Mouse (Mus musculus) cerebellum, postnatal 25 days (tissue): ENCODE results near the gene Arfgap2.

Experiments used
- DNase-seq, 2 experiments: peaks; one replicate each; pipeline ENCODE4 v3.0.0; 2021; ENCODE audit warnings: mixed read lengths in 2 of 2

Gene Arfgap2

DNA sequence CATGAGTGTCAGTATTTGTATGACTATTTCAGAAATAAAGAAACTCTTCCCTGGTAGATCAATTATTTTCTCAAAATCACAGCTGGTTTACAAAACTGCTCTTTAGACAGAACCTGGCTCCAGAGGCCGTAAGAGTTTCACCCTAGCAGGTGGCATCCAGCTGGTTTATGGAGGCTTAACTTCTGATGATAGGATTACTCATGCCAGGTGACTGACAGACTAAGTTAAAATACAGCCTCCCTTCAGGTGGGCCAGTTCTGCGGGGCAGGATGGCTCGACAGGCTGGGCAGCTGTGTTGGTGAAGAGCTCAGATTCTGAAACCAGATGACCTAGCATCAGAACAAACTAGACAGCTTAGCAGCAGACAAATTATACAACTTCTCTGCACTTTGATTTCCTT, 44.8 kb downstream of the Arfgap2 start:
- no peak for DNase-seq

DNA sequence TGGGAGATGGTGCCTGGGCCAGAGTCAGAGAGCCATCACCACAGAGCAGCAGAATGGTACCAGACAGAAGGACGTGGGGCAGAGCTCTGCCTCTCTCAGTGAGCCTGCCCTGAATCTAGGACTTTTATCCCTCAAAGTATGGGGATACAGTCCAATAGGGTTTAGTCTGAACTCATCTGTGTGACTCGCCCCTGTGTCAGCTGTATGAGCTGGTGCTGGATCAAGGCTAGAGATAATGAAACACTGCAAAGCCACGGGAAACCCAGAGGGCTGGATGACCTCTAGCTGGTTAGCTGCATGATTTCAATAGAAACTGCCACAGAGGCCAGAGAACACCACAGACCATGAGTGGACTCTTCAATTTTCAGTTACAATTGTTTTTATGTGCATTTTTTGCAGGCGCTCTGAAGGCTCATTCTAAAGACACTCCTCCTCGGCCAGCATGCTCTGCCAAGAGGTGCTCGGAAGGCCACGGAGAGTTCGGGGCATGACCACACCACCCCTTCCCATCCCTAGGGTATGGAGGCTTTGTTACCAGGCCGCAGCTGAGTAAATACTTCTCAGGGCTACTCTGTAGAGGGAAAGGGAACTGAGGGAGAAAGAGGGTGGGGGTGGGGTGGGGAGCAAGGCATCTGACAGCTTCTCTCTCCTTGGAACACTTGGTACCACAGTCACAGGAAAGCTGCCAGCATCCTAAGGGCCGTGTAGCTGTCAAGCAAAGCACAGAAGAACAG, 48.0 kb downstream of the Arfgap2 start:
- no peak for DNase-seq

DNA sequence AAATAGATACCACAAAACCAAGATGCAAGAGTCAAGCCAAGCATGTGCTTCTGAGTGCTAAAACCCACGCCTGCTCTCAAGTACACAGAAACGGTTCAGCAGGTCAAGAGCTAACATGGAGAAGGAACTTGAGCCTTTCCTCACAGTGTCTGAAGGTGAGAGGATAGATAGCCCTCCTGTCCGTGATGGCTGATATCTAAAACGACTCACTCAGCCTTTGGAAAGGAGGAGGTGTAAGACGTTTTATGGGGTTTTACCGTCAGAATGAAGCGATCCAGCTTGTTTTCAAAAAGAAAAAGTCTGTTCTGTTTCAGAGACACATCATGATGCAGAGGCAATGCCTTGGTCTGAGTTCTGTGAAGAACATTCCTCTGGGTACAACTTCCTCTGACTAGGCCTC, 49.4 kb downstream of the Arfgap2 start:
- DNase-seq = no peak

DNA sequence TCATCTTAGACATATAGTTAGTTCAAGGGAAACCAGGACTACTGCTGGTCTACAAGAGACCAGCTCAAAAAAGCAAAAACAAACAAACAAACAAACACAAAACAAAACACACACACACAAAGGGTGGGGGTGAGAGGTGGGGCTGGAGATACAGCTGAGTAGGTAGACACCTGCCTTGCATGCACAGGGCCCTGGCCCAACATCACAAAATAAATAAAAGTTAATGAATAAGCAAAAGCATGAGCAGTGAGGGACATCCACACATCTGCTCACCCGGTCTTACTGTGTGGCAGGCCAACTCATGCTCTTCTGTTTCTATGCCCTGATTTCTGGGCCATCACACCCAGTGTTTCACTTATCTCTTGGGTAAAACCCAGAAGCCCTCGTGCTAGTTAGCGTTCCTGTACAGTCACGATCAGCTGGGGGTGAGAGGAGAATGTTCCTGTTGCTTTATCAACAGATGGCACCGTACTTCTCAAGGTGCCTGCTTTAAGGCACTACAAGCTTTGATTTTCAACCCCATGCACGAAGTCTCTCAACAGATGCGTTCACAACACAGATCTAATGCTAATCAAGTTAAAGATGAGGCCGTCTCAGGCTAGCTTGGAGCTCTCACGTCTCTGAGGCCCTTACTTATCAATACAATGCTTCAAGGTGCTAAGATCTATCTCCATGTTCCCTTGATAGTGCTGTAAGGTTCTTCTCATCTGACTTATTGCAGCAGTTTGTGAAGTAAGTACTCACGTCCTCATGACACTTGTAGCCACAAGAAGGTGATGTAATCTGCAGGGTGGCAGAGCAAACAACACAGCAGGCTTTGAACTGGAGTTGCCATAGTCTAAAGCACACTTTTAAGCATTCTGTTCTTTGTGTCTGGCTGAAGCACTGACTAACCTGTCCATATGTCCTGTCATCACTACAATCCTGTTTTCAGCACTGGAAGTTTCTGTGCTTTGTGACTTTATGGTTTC, 56.1 kb downstream of the Arfgap2 start:
- no peak for DNase-seq

DNA sequence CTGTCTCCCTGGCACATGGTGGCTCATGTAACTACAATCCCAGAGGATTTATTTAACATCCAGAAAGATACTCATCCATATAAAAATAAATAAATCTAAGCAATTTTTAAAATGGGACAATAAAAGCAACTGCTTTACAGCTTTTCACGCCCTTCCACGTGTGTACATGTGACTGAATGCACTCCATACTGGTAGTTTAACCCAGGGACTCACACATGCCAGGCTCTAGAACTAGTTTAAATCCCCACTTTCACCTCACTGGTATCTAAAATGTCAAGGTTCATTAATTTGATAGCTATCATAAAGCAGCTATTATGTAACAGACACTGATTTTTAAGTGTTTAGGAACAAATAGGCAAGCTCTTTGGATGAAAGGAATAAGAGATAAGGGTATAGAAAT, 57.1 kb downstream of the Arfgap2 start:
- DNase-seq = no peak

DNA sequence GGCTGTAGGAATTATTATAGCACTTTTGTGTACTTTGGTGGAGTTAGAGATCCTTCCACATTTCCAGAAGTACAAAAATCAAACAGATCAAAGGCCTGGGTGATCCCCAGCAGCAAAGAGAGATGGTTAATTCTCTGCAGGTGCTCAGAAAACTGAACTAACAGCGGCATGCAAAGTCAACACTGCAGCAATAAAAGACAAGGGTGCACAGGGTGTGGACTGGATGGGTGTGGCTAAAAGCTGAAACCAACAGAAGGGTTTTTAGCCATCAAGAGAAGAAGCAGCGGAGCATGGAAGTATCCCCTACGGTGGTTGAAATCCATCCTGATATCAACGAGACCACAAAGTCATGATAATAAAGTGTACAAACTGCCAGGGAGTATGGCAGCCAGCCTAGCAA, 57.7 kb downstream of the Arfgap2 start:
- DNase-seq = no peak

DNA sequence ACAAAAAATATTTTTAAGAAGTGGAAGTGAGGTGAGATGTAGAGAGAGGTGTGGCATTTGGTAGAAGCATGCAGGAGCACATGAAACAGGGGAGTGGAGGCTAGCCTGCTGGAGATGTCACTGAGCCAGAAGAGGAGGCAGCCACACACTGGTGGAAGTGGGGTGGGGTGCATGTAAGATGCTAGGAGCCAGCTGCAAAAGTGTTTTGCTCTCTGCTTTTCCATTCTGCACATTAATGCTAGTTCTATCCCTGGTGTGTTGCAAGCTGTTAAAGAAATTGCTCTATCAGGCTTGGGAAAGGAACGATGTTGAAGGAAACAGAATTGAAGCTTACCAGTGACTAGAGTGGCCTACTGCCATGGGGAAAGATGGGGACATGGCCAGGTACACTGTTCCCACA, 59.6 kb downstream of the Arfgap2 start:
- DNase-seq = no peak

DNA sequence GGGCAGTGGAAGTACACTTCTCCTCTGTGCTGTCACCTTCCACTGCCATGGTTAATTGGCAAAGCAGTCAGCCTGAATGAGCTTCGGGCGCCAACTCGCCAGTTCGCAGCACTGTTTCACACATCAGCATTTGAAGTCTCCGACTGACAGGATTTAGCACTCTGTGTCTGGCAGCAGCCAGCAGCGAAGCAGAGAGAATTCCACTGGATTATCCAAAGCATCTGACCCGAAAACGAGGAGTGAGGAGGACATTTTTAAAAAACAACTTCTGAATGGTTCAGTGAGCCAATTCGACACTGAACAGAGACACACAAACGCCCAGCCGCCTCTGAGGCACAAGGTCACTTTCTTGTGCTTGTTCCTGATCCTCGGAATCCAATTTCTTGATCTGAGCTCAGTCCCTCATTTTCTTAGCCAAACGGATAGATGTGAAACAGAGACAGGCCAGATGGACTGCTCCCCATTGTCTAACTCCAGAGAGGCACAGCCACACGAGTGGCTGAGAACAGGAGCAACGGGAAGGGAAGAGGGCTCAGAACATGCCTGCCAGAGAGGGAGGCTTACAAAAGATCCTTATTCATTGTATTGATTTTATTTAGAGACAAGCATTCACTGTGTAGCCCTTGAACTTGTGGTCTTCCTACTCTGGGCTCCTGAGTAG, 60.1 kb downstream of the Arfgap2 start:
- DNase-seq = peak; percentile 22 to 29
